Mouse (Mus musculus): ENCODE measurements around the gene Wdr5. TPM values are rescaled to one million over a fixed set of nuclear protein-coding genes. Genes with fewer than 3 reads are reported as not detected.

The Wdr5 gene
- polyA plus RNA-seq, 1 experiment from 2014 or later, result 69.1 TPM

DNA sequence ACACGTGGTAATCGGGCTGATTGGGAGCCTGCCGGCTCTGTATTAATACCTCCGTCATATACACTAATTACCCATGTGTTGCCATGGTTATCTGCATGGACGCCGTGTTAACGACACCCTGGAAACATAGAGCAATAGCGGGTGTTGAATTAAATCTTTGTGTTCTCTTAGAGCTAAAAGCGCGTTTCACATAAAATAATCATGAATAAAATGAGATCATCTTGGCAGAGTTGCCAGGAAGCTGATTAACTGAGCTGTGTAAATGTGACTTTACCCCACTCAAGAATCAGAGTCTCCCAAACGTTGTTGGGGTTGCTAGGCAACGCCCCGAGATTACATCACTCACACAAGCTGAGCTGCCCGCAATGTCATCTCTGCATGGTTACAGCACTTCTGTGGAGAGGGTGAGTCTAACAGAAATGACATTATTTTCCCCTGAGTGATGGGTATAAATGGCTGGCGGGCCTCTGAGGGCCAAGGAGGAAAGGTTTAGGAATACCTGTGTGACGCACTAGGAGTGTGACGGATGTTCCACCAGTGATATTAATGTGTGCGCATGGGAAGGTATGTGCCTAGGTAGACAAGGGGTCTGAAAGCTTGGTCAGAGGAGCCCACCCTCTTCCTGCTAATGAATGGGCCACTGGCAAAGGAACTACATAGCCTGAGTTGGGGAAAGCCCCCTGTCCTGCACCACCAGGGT is 58.1 kb downstream of the Wdr5 start:
- DNase-seq (ENCODE audit: low spot score, missing footprints) (peak; percentile 92), ATAC-seq (ENCODE audit: low FRiP score) (peak; percentile 70)
- H3K4me2 ChIP-seq, result no peak overlapping the region
- H3K4me1 ChIP-seq (ENCODE audit: control insufficient read depth, insufficient read depth, low read length), result peaks cover 5% of the 10 kb centered on the region; the same call in 1 of the 2 replicates
- H3K4me3 ChIP-seq (ENCODE audit: low read depth, low read length), result no peak overlapping the region
- H3K27me3 ChIP-seq (ENCODE audit: control insufficient read depth, insufficient read depth, low read length), result no peaks in the 10 kb centered on the region
- H3K27ac ChIP-seq (ENCODE audit: low read depth, low read length), result no peak overlapping the region; the same call in 1 of the 2 replicates
- no peak overlapping the region for H3K9ac ChIP-seq (ENCODE audit: low read length)
- 64% methylated on average over 18 of the region's 18 CpGs for whole genome bisulfite sequencing
- no peaks in the 10 kb centered on the region for H3K36me3 ChIP-seq (ENCODE audit: control insufficient read depth, insufficient read depth, low read length)
- no peaks in the 10 kb centered on the region for H3K9me3 ChIP-seq (ENCODE audit: control insufficient read depth, low read length)

DNA sequence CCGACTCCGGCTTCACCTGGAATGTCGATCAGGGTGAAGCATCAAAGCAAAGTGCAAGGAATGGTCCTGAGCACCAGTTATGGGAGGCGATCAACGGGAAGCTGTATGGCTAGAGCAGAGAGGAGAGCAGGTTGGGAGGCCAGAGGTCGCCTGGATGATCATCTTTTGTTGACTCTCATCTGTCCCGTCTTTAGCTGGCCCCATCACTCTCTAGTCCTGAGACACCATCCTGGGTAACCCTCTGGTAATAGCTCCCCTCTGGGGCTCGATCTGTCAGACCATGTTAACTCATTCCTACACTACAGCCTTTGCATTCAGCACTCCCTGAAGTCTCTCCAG is 58.6 kb downstream of the Wdr5 start:
- DNase-seq (ENCODE audit: low spot score, missing footprints) (peak; percentile 62), ATAC-seq (ENCODE audit: low FRiP score) (no peak)
- Histone ChIP-seq H3K4me3 (ENCODE audit: low read depth, low read length) (no peak overlapping the region), H3K4me2 (no peak overlapping the region), H3K36me3 (ENCODE audit: control insufficient read depth, insufficient read depth, low read length) (no peaks in the 10 kb centered on the region), H3K9ac (ENCODE audit: low read length) (no peak overlapping the region), H3K9me3 (ENCODE audit: control insufficient read depth, low read length) (no peaks in the 10 kb centered on the region), H3K27ac (ENCODE audit: low read depth, low read length) (no peak overlapping the region), H3K4me1 (ENCODE audit: control insufficient read depth, insufficient read depth, low read length) (peaks cover 5% of the 10 kb centered on the region; the same call in 1 of the 2 replicates), H3K27me3 (ENCODE audit: control insufficient read depth, insufficient read depth, low read length) (no peaks in the 10 kb centered on the region)
- 80% methylated on average over 8 of the region's 8 CpGs for WGBS

DNA sequence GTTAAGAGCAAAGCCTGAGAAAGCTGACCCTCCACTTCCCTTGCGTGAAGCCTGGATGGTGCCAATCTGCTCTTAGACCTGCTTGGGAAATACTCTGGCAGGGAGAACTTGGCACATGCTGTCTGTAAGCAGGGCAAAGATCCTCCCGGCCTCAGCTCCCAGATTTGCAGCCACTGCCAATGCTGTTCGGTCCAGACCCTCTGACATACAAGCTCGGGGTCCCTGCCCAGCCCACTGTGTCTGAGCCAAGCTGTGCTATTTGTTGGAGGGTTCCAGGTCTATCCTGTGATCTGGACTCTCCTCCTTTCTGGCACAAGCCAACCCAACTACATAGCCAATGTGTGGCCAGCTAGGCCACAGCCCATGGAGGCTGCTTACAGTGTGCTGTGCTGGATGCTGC is 61.5 kb downstream of the Wdr5 start:
- Histone ChIP-seq H3K4me1 (ENCODE audit: control insufficient read depth, insufficient read depth, low read length) (peaks cover 5% of the 10 kb centered on the region; the same call in 1 of the 2 replicates), H3K9me3 (ENCODE audit: control insufficient read depth, low read length) (no peaks in the 10 kb centered on the region), H3K27ac (ENCODE audit: low read depth, low read length) (no peak overlapping the region), H3K4me2 (no peak overlapping the region), H3K27me3 (ENCODE audit: control insufficient read depth, insufficient read depth, low read length) (no peaks in the 10 kb centered on the region), H3K4me3 (ENCODE audit: low read depth, low read length) (no peak overlapping the region), H3K36me3 (ENCODE audit: control insufficient read depth, insufficient read depth, low read length) (no peaks in the 10 kb centered on the region), H3K9ac (ENCODE audit: low read length) (no peak overlapping the region)
- ATAC-seq (ENCODE audit: low FRiP score) (no peak), DNase-seq (ENCODE audit: low spot score, missing footprints) (peak; percentile 59)
- WGBS, result 81% methylated on average over 4 of the region's 4 CpGs

DNA sequence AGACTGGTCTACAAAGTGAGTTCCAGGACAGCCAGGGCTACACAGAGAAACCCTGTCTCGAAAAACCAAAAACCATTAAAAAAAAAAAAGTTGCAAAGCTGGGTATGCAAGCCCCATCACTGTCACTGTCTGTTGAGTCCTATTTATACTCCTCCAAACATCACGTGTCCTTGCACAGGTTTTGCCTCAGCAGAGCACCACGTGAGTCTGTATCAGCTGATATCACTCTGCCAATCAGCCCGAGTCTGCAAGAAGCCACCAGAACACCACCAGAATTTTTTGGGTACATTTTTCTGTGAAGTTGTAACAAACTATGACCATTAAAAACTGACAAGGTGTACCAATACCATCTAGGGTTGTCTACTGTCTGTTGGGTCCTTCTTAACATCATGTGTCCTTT is 63.6 kb downstream of the Wdr5 start:
- no peak for ATAC-seq (ENCODE audit: low FRiP score)
- no peak for DNase-seq (ENCODE audit: low spot score, missing footprints)
- 89% methylated on average over 4 of the region's 4 CpGs for WGBS
- H3K27me3 ChIP-seq (ENCODE audit: control insufficient read depth, insufficient read depth, low read length), result no peaks in the 10 kb centered on the region
- no peak overlapping the region for H3K4me2 ChIP-seq
- no peak overlapping the region for H3K27ac ChIP-seq (ENCODE audit: low read depth, low read length)
- H3K4me1 ChIP-seq (ENCODE audit: control insufficient read depth, insufficient read depth, low read length), result no peaks in the 10 kb centered on the region; the same call in 1 of the 2 replicates
- H3K36me3 ChIP-seq (ENCODE audit: control insufficient read depth, insufficient read depth, low read length), result no peaks in the 10 kb centered on the region
- H3K9ac ChIP-seq (ENCODE audit: low read length), result no peak overlapping the region
- no peaks in the 10 kb centered on the region for H3K9me3 ChIP-seq (ENCODE audit: control insufficient read depth, low read length)
- no peak overlapping the region for H3K4me3 ChIP-seq (ENCODE audit: low read depth, low read length)

GRCm38 (mm10) chr2:27582112-27582511 is 67.2 kb downstream of the Wdr5 start:
- Histone ChIP-seq H3K27me3 (ENCODE audit: control insufficient read depth, insufficient read depth, low read length) (no peaks in the 10 kb centered on the region), H3K27ac (ENCODE audit: low read depth, low read length) (no peak overlapping the region), H3K4me3 (ENCODE audit: low read depth, low read length) (no peak overlapping the region), H3K9ac (ENCODE audit: low read length) (no peak overlapping the region), H3K4me1 (ENCODE audit: control insufficient read depth, insufficient read depth, low read length) (no peaks in the 10 kb centered on the region), H3K9me3 (ENCODE audit: control insufficient read depth, low read length) (no peaks in the 10 kb centered on the region), H3K4me2 (no peak overlapping the region), H3K36me3 (ENCODE audit: control insufficient read depth, insufficient read depth, low read length) (no peaks in the 10 kb centered on the region)
- 68% methylated on average over 11 of the region's 11 CpGs for WGBS
- no peak for ATAC-seq (ENCODE audit: low FRiP score)
- no peak for DNase-seq (ENCODE audit: low spot score, missing footprints)

DNA sequence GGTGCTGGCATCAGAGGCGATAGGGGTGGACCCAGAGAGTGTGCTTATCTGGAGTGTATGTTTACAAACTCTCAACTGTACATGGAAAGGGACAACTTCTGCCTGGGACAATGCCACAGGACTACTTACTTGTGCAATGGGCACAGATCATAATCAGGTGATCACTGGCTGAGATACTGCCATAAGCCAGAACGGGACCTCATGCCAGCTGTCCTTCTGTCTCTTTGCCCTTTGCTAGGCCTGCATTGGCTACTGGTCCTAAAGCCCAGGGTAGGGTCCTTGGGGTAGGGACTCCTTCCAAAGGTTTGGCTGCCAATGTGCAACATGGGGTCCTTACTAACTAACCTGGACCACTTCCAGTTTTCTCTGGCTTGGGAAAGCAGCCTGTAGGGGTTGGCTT is 68.1 kb downstream of the Wdr5 start:
- H3K27ac ChIP-seq (ENCODE audit: low read depth, low read length), result no peak overlapping the region
- ATAC-seq (ENCODE audit: low FRiP score), result no peak
- no peaks in the 10 kb centered on the region for H3K9me3 ChIP-seq (ENCODE audit: control insufficient read depth, low read length)
- H3K9ac ChIP-seq (ENCODE audit: low read length), result no peak overlapping the region
- H3K27me3 ChIP-seq (ENCODE audit: control insufficient read depth, insufficient read depth, low read length), result no peaks in the 10 kb centered on the region
- whole genome bisulfite sequencing, result 88% methylated on average over 2 of the region's 2 CpGs
- H3K36me3 ChIP-seq (ENCODE audit: control insufficient read depth, insufficient read depth, low read length), result no peaks in the 10 kb centered on the region
- no peak overlapping the region for H3K4me2 ChIP-seq
- DNase-seq (ENCODE audit: low spot score, missing footprints), result peak; percentile 31
- H3K4me1 ChIP-seq (ENCODE audit: control insufficient read depth, insufficient read depth, low read length), result no peaks in the 10 kb centered on the region
- H3K4me3 ChIP-seq (ENCODE audit: low read depth, low read length), result no peak overlapping the region

DNA sequence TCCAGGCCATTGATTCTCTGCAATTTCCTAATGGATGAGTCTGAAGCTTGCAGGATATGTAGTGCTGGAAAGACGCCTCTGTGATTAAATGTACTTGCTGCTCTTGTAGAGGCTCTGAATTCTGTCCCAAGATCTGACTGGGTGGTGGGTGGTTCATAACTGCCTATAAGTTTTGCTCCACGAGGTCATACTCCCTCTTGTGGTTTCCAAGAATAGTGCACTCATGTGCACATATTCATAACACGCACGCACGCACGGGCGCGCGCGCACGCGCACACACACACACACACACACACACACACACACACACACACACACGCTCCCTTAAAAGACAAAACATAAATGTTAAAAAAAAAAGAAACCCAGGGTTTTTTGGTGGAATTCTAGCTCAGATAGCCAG is 69.6 kb downstream of the Wdr5 start:
- Histone ChIP-seq H3K4me1 (ENCODE audit: control insufficient read depth, insufficient read depth, low read length) (no peaks in the 10 kb centered on the region), H3K9me3 (ENCODE audit: control insufficient read depth, low read length) (no peaks in the 10 kb centered on the region), H3K36me3 (ENCODE audit: control insufficient read depth, insufficient read depth, low read length) (no peaks in the 10 kb centered on the region), H3K4me2 (no peak overlapping the region), H3K27me3 (ENCODE audit: control insufficient read depth, insufficient read depth, low read length) (no peaks in the 10 kb centered on the region), H3K4me3 (ENCODE audit: low read depth, low read length) (no peak overlapping the region), H3K27ac (ENCODE audit: low read depth, low read length) (no peak overlapping the region), H3K9ac (ENCODE audit: low read length) (no peak overlapping the region)
- DNase-seq (ENCODE audit: low spot score, missing footprints), result no peak
- ATAC-seq (ENCODE audit: low FRiP score), result no peak
- WGBS, result 92% methylated on average over 13 of the region's 13 CpGs

Other genes starting within 250 kb of the Wdr5 start
- gene Vav2, start 88.1 kb upstream of the Wdr5 start, polyA plus RNA-seq (2014; fragmentation: Nextera tagmentation; extraction: Ambion mirVana), result 13.7 and 15.0 TPM in 2 replicates
- gene Brd3os, start 72.8 kb upstream of the Wdr5 start, polyA plus RNA-seq (2014; fragmentation: Nextera tagmentation; extraction: Ambion mirVana), result 15.1 and 16.3 TPM in 2 replicates
- 168 and 189 TPM in 2 replicates for gene Brd3, start 7.5 kb upstream of the Wdr5 start, polyA plus RNA-seq (2014; fragmentation: Nextera tagmentation; extraction: Ambion mirVana)
- 6.7 and 6.9 TPM in 2 replicates for gene Rxra, start 161.3 kb downstream of the Wdr5 start, polyA plus RNA-seq (2014; fragmentation: Nextera tagmentation; extraction: Ambion mirVana)

All from midbrain, embryonic 11.5 days (tissue).